Mouse (Mus musculus): Measurements from ENCODE around the gene Dock3. TPM values are rescaled to one million over a fixed set of nuclear protein-coding genes. Genes with fewer than 3 reads are reported as not detected.
A peak's percentile ranks its signal among the peaks of the same experiment; 100 is the strongest.
"Not testable (repeated sequence)": the region's sequence is repeated elsewhere in the genome, so short reads cannot be mapped to it uniquely, and the experiment has no call there.

Gene Dock3
- polyA plus RNA-seq, 1 experiment = 0.69 TPM

DNA sequence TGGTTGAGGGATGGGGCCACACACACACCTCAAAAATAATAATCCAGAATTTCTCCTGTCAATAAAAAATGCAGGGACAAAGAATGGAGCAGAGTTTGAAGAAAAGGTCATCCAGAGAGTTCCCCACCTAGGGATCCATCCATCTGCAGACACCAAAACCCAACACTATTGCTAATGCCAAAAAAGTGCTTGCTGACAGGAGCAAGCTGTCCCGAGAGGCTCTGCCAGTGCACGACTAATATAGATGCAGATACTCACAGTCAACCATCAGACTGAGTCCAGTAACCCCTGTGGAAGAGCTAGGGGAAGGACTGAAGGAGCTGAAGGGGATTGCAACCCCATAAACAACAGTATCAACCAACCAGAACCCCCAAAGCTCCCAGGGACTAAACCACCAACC, 119.7 kb downstream of the Dock3 start:
- no peak for DNase-seq (ENCODE audit: low read depth, low spot score)
- WGBS = 63% methylated on average over 2 of the region's 2 CpGs

DNA sequence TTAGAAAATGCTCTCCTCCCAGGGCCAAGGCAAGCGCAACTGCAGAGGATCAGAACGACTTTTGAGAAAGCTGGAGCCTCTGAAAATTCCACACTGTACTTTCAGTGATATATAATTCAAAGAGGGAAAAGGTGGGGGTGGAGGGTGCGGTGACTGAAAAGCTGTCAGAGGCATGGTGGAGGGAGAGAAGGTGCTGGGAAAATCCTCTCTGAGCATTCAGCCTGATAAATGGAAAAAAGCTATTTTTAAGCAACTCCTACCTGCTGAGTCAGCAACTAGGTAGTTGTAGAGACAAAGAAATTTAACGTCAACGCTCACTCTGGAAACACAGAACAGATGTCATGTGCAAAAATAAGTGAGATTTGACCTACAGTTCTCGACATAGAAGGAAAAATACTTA, 132.2 kb downstream of the Dock3 start:
- no peak for DNase-seq (ENCODE audit: low read depth, low spot score)
- 78% methylated on average over 6 of the region's 6 CpGs for WGBS

DNA sequence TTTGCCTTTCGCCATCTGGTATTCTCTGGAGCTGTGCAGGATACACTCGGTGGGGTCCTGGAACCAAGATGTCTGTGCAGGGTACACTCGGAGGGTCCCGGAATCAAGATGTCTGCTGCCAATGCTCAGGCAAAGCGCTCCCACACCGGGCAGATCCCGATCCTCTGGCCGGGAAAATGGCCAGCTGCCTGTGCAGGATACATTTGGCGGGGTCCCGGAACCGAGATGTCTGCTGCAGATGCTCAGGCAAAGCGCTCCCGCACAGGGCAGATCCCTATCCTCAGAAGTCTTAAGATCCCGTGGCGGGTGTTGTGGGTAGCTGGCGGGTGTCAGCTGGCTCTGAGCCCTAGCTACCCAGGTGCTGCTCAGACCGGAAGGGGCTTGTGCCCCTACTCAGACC, 142.3 kb downstream of the Dock3 start:
- WGBS = 62% methylated on average over 17 of the region's 17 CpGs
- DNase-seq (ENCODE audit: low read depth, low spot score) = not testable (repeated sequence)

DNA sequence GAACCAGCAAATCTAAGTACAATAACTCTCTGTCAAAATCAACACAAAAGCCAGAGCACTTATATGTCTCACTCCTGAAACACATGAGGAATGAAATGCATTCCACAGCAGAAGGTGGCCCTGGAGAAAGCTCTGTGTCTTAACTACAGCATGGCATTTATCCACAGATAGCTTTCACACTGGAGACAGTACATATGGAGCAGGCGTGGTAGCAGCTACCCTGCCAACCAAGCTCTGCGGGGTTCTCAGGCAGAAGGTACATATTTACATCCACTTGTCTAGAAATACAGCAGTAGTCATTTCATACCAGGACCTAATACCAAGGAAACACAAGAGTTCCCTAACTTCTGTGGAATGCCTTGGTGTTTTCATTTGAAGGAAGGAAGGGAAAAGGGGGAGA, 144.2 kb downstream of the Dock3 start:
- 61% methylated on average over 2 of the region's 2 CpGs for WGBS

DNA sequence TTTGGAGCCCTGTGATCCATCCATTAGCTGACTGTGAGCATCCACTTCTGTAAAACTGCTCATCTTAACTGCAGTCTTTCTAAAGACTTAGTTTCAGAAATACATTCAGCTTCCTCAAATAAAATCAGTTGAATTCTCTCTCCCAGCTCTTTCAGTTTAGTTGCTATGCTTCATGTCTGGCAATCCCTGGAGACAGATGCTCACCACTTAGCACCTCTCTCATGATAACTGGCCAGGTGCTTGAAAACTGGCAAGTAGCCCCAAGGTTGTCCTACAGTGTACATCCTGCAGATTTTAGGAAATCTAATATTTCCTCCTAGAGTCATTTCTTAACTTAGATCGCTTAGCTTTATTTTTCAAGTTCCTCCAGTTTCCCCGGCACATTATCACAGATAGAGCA, 193.8 kb downstream of the Dock3 start:
- WGBS = 84% methylated on average over 2 of the region's 2 CpGs
- DNase-seq (ENCODE audit: low read depth, low spot score) = no peak

More for the DNA sequence above, 144.2 kb downstream of the Dock3 start:
- DNase-seq (ENCODE audit: low read depth, low spot score) = no peak

DNA sequence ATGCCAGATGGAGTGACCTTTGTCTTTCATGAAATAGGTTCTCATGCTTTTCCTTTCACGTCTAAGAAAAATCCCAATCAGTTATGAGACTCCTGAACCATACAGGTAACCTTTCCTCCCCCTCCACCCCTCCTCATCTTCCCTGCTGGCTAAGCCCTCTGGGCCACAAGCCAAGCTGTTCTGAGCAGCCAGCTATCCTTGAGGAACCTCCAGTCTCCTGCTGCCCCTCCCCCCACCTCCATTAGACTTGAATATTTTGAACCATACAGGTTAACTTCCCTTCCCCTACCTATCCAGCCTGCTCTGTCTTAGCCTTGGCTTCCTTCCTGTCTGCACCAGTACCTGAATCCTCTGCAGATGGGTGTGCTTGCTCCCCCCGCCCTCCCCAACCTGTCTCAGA, 204.1 kb downstream of the Dock3 start:
- 55% methylated on average over 2 of the region's 2 CpGs for WGBS
- no peak for DNase-seq (ENCODE audit: low read depth, low spot score)

DNA sequence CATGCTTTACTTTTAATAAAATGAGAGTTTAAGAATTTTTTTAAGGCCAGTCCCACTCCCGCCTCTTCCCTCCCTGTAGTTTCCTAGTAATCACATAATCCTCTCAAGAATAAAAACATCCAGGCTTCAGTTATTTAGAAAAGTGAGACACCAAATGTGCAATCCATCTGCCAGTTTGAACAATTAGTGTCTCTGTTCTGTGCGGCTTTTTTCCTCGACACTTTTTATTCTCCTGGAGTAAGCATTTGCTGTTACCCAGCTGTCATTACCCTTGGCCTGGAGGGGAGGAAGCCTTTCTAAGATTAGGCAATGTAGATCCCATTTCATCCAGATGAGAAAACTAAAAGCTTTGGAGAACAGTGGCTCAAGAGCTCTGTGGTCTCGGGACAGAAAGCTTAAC, 221.9 kb downstream of the Dock3 start:
- WGBS = 74% methylated on average over 4 of the region's 4 CpGs
- DNase-seq (ENCODE audit: low read depth, low spot score) = no peak

DNA sequence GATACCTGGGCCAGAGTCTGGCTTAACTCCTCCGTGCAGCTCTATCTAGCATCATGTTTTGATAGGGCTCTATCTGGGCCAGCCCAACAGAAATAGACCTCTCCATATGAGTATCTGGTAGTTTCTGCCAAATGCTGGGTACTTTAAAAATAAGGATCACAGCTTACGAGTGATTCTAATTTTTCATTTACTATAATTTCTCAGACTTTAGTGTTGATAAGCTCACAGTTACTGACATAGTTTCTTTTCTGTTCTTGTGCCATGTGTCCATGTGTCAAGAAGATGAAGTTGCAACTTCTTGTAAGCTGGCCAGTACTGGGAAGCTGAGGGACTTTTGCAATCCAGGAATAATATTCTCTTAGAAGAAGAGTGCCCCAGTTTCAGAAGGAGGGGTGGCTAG, 228.5 kb downstream of the Dock3 start:
- no peak for DNase-seq (ENCODE audit: low read depth, low spot score)
- 86% methylated on average over 2 of the region's 2 CpGs for WGBS

DNA sequence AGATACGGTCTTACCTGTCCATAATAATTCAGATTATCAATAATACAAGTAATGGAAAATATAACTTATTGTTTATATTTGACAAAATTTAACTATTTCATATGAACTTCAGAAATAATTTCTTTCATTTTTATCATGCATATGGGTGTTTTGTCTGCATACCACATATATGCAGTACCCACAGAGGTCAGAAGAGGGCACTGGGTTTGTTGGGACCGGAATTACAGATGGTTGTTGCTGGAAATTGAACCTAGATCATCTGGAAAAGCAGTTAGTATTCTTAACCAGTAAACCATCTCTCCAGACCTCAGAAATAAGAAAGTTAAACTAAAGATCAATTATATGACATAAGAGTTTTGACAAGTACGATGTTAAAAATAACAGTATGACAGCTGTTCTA, 261.0 kb downstream of the Dock3 start:
- WGBS = 51% methylated on average over 3 of the region's 3 CpGs
- DNase-seq (ENCODE audit: low read depth, low spot score) = no peak

DNA sequence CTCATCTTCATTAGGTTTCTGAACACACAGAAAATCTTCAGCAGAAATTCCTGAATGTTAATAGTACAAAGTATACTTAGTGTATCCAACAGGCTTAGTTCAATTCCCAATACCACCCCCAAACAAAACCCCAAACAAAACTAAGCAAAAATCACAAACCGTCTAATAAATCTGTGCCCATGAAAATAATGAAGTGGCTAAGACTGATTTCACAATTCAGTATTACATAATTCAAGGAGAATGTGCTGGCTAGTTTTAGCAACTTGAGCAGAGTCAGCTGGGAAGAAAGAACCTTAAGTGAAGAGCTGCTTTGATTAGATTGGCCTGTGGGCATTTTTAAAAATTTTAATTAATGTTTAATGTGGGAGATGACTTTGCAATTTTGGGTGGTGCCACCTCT, 273.3 kb downstream of the Dock3 start:
- 66% methylated on average over 1 of the region's 1 CpGs for WGBS
- DNase-seq (ENCODE audit: low read depth, low spot score) = no peak

DNA sequence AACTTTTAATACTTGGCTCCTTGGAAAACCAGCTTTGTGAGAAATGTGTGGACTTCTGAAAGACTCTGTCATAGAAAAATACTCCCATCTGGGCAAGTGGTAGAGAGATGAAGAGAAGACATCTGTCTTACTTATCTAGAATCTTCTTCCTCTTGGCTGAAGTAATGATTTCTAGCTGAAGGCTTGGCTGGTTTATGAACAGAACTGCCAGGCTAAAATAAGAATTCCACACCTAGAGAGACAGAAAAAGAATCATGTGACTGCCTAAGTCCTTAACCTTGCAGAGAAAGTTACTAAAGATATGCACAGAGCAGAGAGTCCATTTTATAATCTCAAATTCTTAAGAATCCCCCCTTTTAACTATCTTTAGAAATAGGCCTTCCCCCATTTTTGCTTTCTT, 276.2 kb downstream of the Dock3 start:
- DNase-seq (ENCODE audit: low read depth, low spot score) = no peak

DNA sequence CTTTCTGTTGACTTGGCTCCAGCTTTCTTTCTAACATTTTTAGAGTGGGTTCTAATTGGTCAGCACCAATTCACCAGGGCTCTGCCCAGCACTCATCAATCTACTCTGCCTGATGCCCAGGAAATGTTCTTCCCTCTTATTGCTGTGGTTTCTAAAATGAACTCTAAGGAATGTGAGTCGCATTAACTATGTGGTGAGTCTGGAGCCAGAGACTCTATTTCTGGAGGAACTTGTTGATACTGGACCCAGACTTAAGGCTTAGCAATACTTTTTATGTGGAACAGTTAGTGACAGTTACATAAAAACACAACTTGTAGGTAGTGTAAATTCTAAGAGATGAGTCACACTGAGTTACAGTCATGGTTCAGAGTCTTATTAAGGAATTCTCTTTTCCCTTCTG, 296.7 kb downstream of the Dock3 start:
- 78% methylated on average over 1 of the region's 1 CpGs for WGBS

DNA sequence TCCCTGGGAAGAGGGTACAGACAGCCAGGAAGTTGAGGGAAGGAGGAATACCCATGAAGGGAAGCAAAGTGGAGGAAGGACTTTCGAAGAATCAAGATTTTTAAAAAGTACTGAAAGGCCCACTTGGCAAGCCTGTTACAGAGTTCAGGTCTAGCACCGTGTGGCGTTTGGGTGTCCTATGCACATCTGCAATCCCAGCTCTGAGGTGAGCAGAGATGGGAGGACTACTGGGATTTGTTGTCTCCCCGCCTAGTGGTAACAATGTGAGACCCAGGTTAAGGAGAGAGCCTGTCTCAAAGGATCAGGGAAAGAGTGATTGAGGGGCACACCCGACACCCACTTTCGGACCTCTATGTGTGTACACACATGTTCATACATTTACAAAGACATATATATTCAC, 316.8 kb downstream of the Dock3 start:
- 82% methylated on average over 6 of the region's 6 CpGs for WGBS

More for the DNA sequence above, 296.7 kb downstream of the Dock3 start:
- DNase-seq (ENCODE audit: low read depth, low spot score) = no peak

DNA sequence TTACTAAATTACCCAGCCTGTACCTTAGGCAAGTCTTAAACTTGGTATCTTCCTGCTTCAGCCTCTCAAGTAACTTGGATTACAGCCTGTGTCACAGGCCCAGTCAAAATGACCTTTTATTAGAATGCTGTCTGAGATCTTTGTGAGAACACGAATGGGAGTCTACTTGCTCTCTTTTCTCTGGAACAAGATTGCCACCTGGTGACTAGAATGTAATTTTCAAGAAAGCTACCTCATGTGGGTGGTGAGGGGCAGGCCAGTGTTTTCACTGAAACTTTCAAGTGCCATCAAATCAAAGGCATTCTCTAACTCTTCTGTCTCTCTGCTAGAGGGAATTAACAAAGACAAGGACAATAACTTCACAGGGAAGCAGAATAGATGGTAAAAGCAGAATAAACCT, 317.9 kb downstream of the Dock3 start:
- no peak for DNase-seq (ENCODE audit: low read depth, low spot score)
- WGBS = 2% methylated on average over 1 of the region's 1 CpGs

More for the DNA sequence above, 316.8 kb downstream of the Dock3 start:
- DNase-seq (ENCODE audit: low read depth, low spot score) = no peak

DNA sequence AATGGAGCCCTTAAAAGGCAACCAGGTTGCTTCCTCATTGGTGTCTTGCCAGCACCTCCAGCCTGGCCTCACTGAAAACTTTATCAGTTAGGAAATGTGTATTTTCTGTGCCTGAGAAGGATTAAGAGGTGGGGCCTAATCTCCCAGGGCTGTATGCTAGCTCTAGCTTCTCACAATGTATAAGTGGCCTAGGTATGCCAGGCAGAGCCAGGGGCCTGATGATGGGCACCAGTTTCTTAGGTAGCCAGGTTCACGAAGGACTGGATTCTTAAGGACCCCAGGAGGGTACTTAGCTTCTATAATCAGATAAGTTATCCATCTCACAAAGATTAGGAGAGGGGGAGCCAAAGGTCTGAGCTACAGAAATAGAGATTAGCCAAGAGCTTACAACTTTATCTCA, 320.1 kb downstream of the Dock3 start:
- no peak for DNase-seq (ENCODE audit: low read depth, low spot score)
- 70% methylated on average over 1 of the region's 1 CpGs for WGBS

DNA sequence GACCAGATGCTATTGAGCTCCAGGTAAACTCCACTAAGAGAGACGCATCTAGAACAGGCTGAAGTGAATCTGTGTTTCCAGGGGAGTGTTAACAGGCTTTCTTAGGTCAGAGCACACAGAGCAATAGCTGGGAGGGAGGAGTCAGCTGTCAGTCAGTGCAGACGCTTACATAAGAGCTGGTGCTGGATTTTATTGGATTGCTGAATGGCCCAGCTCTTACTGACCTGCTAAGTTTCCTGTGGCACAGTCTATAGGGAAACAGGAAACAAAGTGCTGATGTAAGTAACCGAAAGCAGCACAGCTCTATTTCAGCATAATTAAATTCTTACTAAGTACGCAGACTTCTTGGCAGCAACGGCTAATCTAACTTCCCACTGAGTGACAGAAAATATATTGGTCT, 323.0 kb downstream of the Dock3 start:
- 5% methylated on average over 5 of the region's 5 CpGs for WGBS
- DNase-seq (ENCODE audit: low read depth, low spot score) = peak; percentile 64

DNA sequence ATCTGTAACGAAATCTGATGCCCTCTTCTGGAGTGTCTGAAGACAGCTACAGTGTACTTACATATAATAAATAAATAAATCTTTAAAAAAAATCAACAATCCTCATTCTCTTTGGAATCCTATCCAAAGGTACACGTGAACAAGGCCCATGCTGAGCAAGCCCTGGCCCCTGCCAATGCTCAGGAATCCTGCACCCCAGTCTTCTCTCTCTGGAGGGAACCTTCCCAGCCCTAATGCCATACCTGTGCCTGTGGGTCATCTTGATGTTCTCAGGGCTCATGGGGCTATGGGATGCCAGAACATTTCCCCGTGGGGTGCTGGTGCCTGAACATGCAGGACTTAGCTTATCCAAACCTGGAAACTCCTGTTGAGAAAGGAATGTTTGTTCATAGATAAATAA, 323.5 kb downstream of the Dock3 start:
- 64% methylated on average over 3 of the region's 3 CpGs for WGBS
- DNase-seq (ENCODE audit: low read depth, low spot score) = no peak

DNA sequence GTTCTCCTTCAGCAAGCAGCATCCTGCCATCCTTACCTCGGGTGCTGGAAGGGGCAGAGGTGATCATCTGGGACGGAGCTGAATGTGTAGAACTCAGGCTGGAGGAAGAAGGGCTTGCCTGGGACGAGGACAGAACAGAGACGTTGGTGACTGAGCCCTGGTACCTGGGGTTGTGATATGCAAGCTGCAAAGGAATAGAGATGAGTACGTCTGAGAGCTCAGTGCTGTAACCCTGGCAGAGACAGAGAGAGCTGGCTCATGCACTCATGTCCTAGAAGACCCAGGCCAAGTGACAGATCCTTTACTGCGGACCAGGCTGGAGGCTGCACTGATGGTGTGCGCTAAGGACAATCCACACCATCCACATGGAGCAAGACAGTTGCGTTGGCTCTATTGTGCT, 325.1 kb downstream of the Dock3 start:
- no peak for DNase-seq (ENCODE audit: low read depth, low spot score)
- 89% methylated on average over 8 of the region's 8 CpGs for WGBS

DNA sequence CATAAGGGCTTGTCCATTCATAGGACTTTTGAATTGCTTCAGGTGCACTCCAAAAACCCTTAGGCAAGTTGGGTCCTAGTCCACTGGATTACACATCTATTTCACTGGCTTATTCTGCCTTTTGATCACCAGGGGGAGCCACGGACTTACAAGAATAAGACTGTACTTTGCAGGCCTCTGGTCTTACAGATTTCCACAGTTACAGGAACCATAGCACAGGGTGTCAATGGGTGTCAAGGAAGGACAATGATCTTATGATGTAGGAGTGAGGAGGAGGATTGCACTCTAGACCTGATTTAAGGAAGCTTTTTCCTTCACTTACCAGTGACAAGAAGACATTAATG, 327.9 kb downstream of the Dock3 start:
- 3% methylated on average over 1 of the region's 1 CpGs for WGBS
- no peak for DNase-seq (ENCODE audit: low read depth, low spot score)

DNA sequence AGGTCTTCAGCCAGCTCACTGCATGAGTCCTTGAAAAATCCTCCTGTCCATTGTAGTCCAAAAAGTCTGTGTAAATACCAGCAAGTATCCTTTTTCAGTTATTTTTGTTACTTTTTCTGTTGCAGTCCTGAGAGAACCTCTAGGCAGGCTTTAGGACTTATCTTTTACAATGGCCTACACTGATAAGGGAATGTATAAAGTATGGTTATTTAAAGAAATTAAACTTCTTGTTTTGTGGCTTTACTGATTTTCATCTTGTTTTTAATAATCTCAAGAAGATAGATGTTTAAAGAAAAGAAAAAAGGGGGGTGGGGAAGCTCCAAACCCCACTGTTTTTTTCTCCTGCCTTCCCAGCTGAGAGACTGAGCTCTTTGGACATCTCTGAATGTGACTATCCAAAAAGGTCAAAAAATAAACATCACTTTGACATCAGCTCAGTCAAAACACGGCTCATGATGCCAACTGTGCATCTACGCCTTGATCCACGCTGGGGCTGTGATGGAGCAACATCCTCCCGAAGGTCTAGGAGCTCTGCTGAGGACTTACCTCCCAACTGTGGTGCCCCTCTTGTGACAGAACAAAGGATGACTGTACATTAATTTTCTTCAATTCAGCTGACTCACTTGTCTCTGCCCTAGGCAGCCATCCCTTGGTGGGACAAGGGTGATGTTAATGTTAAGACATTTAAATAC, 328.5 kb downstream of the Dock3 start:
- 65% methylated on average over 4 of the region's 4 CpGs for WGBS

DNA sequence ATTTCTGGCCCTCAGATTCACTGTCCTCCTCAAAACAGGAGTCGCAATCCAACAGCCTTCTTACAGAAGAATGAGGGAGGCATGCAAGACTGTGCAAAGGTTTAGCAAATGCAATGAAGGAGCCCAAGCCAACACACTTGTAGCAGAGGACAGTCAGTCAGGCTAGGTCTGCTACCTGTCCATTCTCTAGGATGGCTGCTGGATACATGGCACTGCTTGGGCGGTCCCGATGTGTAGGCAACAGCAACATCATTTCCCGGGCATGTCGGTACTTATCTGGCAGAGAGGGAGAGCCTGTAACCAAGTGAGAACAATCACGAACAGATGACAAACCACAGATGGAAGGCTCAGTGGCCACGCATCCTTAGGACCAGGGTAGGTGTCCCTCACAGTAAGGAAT, 330.1 kb downstream of the Dock3 start:
- WGBS = 88% methylated on average over 7 of the region's 7 CpGs
- DNase-seq (ENCODE audit: low read depth, low spot score) = no peak

More for the DNA sequence above, 328.5 kb downstream of the Dock3 start:
- no peak for DNase-seq (ENCODE audit: low read depth, low spot score)

DNA sequence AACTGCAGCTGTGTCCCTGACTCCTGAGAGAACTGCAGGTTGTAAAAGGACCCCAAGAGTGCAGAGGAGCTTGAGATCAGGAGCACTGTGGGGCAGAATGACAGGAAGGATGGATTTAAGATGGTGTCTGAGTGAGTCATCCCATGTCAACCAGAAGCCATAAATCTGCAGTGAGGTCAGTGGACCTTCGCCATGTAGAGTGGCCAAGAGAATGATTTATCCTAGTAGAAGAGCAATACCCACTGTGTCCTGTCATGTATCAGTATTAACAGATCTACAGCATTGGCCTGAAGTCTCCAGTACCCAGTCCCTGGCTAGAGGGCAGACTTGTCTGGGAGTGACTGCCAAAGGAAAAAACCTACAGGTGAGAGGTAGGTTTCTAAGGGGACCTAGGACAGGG, 332.8 kb downstream of the Dock3 start:
- WGBS = 70% methylated on average over 1 of the region's 1 CpGs
- DNase-seq (ENCODE audit: low read depth, low spot score) = no peak
